Mouse (Mus musculus) liver, adult 2 months (tissue): ENCODE results near the gene Ppp1ca.

ENCODE experiments used
- CTCF ChIP-seq: fragments of 200-500 bp; IDR thresholded peaks from 2 replicates; pipeline ENCODE4 v1.5.1; 2011; ENCODE audit warnings: low read depth, low read length, control low read depth
- POLR2A ChIP-seq: fragments of 200-500 bp; IDR thresholded peaks from 2 replicates; pipeline ENCODE4 v1.6.1; 2011; ENCODE audit warnings: low read length, control low read depth; ENCODE audit not compliant: insufficient read depth; ENCODE audit errors: extremely low read depth

DNA sequence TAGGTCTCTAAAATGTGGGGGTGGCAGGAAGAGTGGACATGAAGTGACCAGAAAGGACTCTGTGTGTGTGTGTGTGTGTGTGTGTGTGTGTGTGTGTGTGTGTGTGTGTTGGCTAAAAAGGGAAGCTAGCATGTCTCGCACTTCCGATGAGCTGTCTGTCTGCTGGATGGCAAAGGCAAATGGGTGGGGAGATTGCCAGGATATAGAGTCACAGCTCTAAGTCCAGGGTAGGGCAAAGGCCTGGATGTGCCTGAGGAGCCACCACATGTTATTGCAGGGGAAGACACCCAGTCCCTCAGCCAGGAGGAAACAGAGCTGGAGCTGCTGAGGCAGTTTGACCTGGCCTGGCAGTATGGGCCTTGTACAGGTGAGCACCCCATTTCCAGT, 40.3 kb downstream of the Ppp1ca start:
- no peak for TF ChIP-seq CTCF
- no peak for TF ChIP-seq POLR2A
